Mouse (Mus musculus) liver, adult 2 months (tissue): ENCODE data around the gene Gm30083. TPM values are rescaled to one million over a fixed set of nuclear protein-coding genes. Genes with fewer than 3 reads are reported as not detected.

Source experiments
- DNase-seq: peaks from one replicate; pipeline ENCODE4 v3.0.0-alpha.2; 2011; ENCODE audit warnings: low read depth, low spot score; ENCODE audit errors: extremely low read depth
- H3K27ac ChIP-seq: fragments of 200-500 bp; replicated peaks from 2 replicates; pipeline ENCODE4 v1.5.1; 2012; ENCODE audit warnings: low read depth, mild to moderate bottlenecking, control low read depth, inconsistent platforms, low read length; ENCODE audit not compliant: insufficient read depth
- H3K27me3 ChIP-seq: fragments of 200-500 bp; 2 replicates; pipeline ENCODE4 v1.6.1; 2012; ENCODE audit warnings: mild to moderate bottlenecking, moderate library complexity, low read length, inconsistent platforms; ENCODE audit not compliant: control insufficient read depth, insufficient read depth
- H3K36me3 ChIP-seq: fragments of 200-500 bp; 2 replicates; pipeline ENCODE4 v1.6.1; 2012; ENCODE audit warnings: low read length, inconsistent platforms; ENCODE audit not compliant: control insufficient read depth, insufficient read depth
- H3K4me1 ChIP-seq: fragments of 200-500 bp; 2 replicates; pipeline ENCODE4 v1.6.1; 2011; ENCODE audit warnings: low read length; ENCODE audit not compliant: control insufficient read depth, insufficient read depth
- H3K4me3 ChIP-seq: fragments of 200-500 bp; 2 replicates; pipeline ENCODE4 v1.5.1; 2011; ENCODE audit warnings: low read depth, mild to moderate bottlenecking, control low read depth, low read length, moderate library complexity; ENCODE audit not compliant: insufficient read depth
- H3K79me2 ChIP-seq: fragments of 200-500 bp; 2 replicates; pipeline ENCODE4 v1.6.1; 2012; ENCODE audit warnings: inconsistent platforms, mild to moderate bottlenecking, low read length, moderate library complexity; ENCODE audit not compliant: control insufficient read depth, insufficient read depth
- H3K9ac ChIP-seq: fragments of 200-500 bp; 2 replicates; pipeline ENCODE4 v1.6.1; 2012; ENCODE audit warnings: low read depth, mild to moderate bottlenecking, control low read depth, inconsistent platforms, low read length
- CTCF ChIP-seq: fragments of 200-500 bp; IDR thresholded peaks from 2 replicates; pipeline ENCODE4 v1.5.1; 2011; ENCODE audit warnings: low read depth, low read length, control low read depth
- POLR2A ChIP-seq: fragments of 200-500 bp; IDR thresholded peaks from 2 replicates; pipeline ENCODE4 v1.6.1; 2011; ENCODE audit warnings: low read length, control low read depth; ENCODE audit not compliant: insufficient read depth; ENCODE audit errors: extremely low read depth
- WGBS: fragments of 180-500 bp; shearing (Covaris S2); methylation state at CpG from one replicate; pipeline ENCODE4 v1.1.7; 2018; 5-methylcytosine and 5-hydroxymethylcytosine counted together
- polyA plus RNA-seq: library from polyadenylated mRNA; depleted of rRNA; stranded (reverse); fragments of >200 nt; gene quantifications from 2 replicates; pipeline ENCODE4 v1.2.3, GENCODE M21; 2012; rRNA removed
- total RNA-seq: library from RNA; depleted of rRNA; stranded (reverse); fragments of >200 nt; gene quantifications from 2 replicates; pipeline ENCODE4 v1.2.3, GENCODE M21; 2014; rRNA removed

Gene Gm30083
- total and polyA plus RNA-seq, 2 experiments = not detected

- Histone ChIP-seq H3K36me3 (no peaks in the 10 kb centered on the region), H3K4me3 (peak within 1 kb of the TSS; percentile 43), H3K27ac (peak within 1 kb of the TSS; percentile 70), H3K9ac (peak within 1 kb of the TSS; percentile 58), H3K79me2 (no peaks in the 10 kb centered on the region), H3K27me3 (no peaks in the 10 kb centered on the region), H3K4me1 (no peaks in the 10 kb centered on the region)
- peak; percentile 33 for DNase-seq
- 43% methylated on average over 8 of the region's 8 CpGs for WGBS
- TF ChIP-seq CTCF = no peak
Observed at GRCm38 (mm10) chr14:33940739-33941138, 74.2 kb downstream of the Gm30083 start, which contains the start of gene Gdf2. Gene Gdf2, plus strand, starts transcription at chr14:33941039.

GRCm38 (mm10) chr14:33939117-33939516, 75.9 kb downstream of the Gm30083 start:
- H3K27ac ChIP-seq = peak overlapping the region; percentile 10; the same call in 1 of the 2 replicates
- TF ChIP-seq CTCF (peak; percentile 84), POLR2A (no peak)
- no peaks in the 10 kb centered on the region for H3K4me1 ChIP-seq
- H3K9ac ChIP-seq = no peak overlapping the region
- 26% methylated on average over 9 of the region's 9 CpGs for WGBS
- no peaks in the 10 kb centered on the region for H3K27me3 ChIP-seq
- no peak overlapping the region for H3K4me3 ChIP-seq
- no peaks in the 10 kb centered on the region for H3K36me3 ChIP-seq
- DNase-seq = peak; percentile 28
- H3K79me2 ChIP-seq = no peaks in the 10 kb centered on the region

Other genes starting within 250 kb of the Gm30083 start
- gene Gdf10, start 91.6 kb downstream of the Gm30083 start, total RNA-seq = 0.92 and 1.3 TPM in 2 replicates
- gene Gdf10, start 91.6 kb downstream of the Gm30083 start, polyA plus RNA-seq = 3.1 and 3.6 TPM in 2 replicates
- gene Gdf2, start 74.1 kb downstream of the Gm30083 start, total RNA-seq = 12.3 and 13.1 TPM in 2 replicates
- gene Gdf2, start 74.1 kb downstream of the Gm30083 start, polyA plus RNA-seq = 4.9 and 5.4 TPM in 2 replicates
- not detected in 2 replicates for gene Rbp3, start 61.2 kb downstream of the Gm30083 start, total RNA-seq
- not detected in 2 replicates for gene Rbp3, start 61.2 kb downstream of the Gm30083 start, polyA plus RNA-seq
- under 0.01 TPM in 2 replicates for gene Zfp488, start 36.4 kb downstream of the Gm30083 start, total RNA-seq
- not detected in 2 replicates for gene Zfp488, start 36.4 kb downstream of the Gm30083 start, polyA plus RNA-seq
- gene Gm5460, start 1.6 kb upstream of the Gm30083 start, total RNA-seq = not detected in 2 replicates
- not detected in 2 replicates for gene Gm5460, start 1.6 kb upstream of the Gm30083 start, polyA plus RNA-seq
- gene Antxrl, start 37.5 kb upstream of the Gm30083 start, total RNA-seq = not detected in 2 replicates
- gene Antxrl, start 37.5 kb upstream of the Gm30083 start, polyA plus RNA-seq = not detected in 2 replicates
- 0.07 TPM in 1 of 2 replicates, not detected in the other for gene Anxa8, start 70.8 kb upstream of the Gm30083 start, total RNA-seq
- gene Anxa8, start 70.8 kb upstream of the Gm30083 start, polyA plus RNA-seq = not detected in 2 replicates
- not detected in 2 replicates for gene A630023A22Rik, start 87.6 kb upstream of the Gm30083 start, total RNA-seq
- gene A630023A22Rik, start 87.6 kb upstream of the Gm30083 start, polyA plus RNA-seq = not detected in 2 replicates
- gene Npy4r, start 137.3 kb upstream of the Gm30083 start, total RNA-seq = under 0.01 TPM in 1 of 2 replicates, not detected in the other
- gene Npy4r, start 137.3 kb upstream of the Gm30083 start, polyA plus RNA-seq = not detected in 2 replicates
- under 0.01 and 0.09 TPM in 2 replicates for gene Gprin2, start 186.5 kb upstream of the Gm30083 start, total RNA-seq
- gene Gprin2, start 186.5 kb upstream of the Gm30083 start, polyA plus RNA-seq = 0.01 TPM in 1 of 2 replicates, not detected in the other
- gene Syt15, start 204.4 kb upstream of the Gm30083 start, total RNA-seq = 0.07 and 0.09 TPM in 2 replicates
- 0.12 and 0.22 TPM in 2 replicates for gene Syt15, start 204.4 kb upstream of the Gm30083 start, polyA plus RNA-seq